Mouse (Mus musculus) left cerebral cortex, postnatal 25 days (tissue): ENCODE data around the gene Rplp1. TPM values are rescaled to one million over a fixed set of nuclear protein-coding genes. Genes with fewer than 3 reads are reported as not detected.
A peak's percentile ranks its signal among the peaks of the same experiment; 100 is the strongest.

ENCODE experiments used
- DNase-seq, 2 experiments: peaks; one replicate each; pipeline ENCODE4 v3.0.0; 2022; ENCODE audit warnings: low spot score in 2 of 2, mixed read lengths in 1 of 2
- intact Hi-C: fragments of 180-260 bp; cut with DNase I; formaldehyde crosslinking; loops from one replicate; pipeline ENCODE4 v1.15.1; 2025
- total RNA-seq, 2 experiments: library from RNA; stranded (reverse); gene quantifications; 2 replicates each; pipeline ENCODE4 v1.2.3; 2021

Rplp1 gene
- total RNA-seq, 2 experiments from 2014 or later = 1,342 to 1,349 TPM

DNA sequence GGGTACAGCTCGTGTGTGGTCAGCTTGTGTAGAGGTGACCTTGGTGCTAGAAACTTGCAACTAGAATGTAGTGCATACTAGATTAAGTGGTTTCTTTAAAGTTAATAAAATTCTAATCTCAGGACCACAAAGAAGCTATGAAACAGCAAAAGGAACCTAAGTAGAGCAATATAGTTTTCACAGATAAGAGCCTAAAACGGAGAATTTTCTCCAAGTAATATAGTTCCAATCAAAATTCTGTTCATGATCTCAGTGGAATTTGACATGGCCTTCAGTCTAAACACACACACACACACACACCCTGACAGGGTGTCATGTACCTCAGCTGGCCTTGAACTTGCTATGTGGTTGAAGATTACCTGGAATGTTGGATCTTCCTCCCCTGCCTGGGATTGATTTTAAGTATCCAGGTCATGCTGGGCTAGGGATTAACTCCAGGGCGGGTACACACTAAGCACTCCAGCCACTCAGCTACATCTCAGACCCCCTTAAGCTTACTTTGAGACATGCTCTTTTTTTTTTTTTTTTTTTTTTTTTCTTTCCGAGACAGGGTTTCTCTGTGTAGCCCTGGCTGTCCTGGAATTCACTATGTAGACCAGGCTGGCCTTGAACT, 1.2 kb upstream of the Rplp1 start:
- no peak for DNase-seq
- intact Hi-C loops = no loop called here

DNA sequence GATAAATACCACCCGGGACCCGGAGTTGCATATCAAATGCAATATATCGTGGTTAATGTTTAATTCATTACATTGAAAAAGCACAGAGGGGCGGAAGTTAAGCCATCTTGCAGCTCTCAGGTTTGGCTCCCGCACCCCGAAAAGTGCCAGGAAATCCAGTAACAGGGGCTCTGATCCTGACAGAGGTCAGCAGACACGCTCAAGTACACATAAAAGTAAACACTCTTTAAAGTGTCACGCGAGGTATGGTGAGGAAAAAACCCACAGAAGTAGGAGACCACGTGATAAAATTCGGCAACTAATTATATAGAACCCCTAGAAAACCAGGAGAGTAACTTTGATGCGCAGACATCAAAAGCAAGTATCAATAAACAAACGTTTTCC, 567 bp upstream of the Rplp1 start:
- intact Hi-C loops = no loop called here
- DNase-seq = no peak

GRCm38 (mm10) chr9:61911300-61912128, 2.8 kb downstream of the Rplp1 start:
- intact Hi-C loops = no loop called here
- DNase-seq = no peak

DNA sequence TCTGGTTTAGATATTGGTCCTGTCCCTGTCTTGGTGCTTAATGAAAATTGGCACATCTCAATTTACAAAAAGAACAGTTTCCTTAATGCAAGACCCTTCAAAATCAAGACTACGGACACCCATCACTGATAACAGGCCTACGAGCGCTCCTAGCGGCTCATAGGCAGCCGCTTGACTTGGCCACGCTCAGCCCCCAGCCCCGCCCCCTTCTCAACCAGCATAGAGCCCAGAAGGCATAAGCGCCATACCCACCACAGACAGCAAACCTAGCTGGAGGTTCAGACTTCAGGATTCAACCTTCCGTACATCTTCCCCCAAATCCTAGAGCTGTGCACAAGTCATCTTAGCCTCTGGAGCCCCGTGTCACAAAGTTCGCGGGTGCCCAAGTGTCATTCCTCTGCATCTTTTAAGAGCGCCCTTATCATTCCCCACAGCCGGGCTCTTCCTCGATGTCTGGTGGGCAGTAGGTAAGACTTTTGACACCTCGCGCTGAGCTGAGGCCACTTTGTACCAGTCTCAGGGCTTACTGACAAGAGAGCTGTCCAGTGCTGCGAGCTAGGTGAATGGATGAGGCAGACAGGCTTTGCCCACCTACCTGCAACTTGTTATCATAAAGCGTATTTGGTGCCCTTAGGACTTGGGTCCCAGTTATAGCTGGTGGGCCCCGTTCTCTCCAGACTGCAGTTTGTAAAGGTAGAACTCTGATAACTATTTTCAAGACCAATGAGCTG, 3.7 kb downstream of the Rplp1 start:
- no peak for DNase-seq
- intact Hi-C loops = no loop called here

- DNase-seq = no peak
- intact Hi-C loops = no loop called here
Observed at GRCm38 (mm10) chr9:61909633-61910032, 4.7 kb downstream of the Rplp1 start.

GRCm38 (mm10) chr9:61908832-61909407, 5.4 kb downstream of the Rplp1 start:
- intact Hi-C loops = no loop called here
- no peak for DNase-seq

DNA sequence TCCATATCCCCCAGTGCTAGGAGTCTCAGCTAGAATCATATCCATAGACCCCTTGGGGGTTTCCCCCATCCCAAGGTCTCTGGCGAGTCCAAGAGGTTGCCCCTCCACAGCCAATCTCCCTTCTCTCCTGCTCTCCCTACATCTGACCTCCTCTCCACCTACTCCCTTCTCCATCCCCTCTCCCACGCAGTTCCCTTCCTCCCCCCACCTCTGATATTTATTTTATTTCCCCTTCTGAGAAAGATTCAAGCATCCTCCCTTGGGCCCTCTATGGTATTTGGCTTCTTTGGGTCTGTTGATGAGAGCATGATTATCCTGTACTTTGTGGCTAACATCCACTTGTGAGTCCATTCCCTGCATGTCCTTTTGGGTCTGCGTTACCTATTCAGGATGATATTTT, 6.0 kb downstream of the Rplp1 start:
- no peak for DNase-seq
- intact Hi-C loops = no loop called here

- intact Hi-C loops = no loop called here
- no peak for DNase-seq
Observed at GRCm38 (mm10) chr9:61907621-61908295, 6.6 kb downstream of the Rplp1 start.

DNA sequence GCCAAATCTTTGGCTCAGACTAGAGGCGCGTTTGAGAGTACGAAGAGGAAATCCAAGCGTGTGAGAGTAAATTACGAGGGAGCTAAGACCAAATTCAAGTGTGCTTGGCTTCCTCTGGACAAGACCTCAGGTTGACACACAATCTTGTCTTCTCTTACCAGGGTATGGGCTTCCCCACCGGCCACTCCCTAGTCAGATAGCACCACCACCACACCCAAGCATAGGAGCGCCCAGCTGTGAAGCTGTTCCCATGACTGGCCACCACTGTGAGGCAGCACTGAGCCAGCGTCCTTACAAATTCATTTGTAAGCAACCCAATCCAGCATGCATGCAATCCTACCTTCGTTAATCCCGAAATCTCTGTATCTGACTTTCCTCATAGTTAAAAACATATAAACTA, 7.4 kb downstream of the Rplp1 start:
- DNase-seq = no peak

DNA sequence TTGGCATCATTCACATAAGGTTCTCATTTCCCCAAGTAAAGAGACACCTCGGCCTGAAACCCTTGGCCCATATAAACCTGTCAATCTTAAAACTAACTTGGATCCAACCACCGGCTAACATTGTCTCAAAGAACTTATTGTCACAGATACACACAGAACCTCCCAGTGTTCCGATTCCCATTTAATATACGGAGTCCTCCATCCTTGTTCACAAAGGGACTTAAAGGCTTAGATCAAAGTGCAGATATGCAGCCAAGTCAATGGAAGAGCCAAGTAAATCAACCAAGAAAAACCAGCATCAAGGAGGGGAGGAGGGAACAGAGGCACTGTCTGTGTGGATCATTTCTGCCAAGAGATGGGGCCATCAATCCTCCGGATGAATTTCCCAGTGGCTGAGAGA, 8.8 kb downstream of the Rplp1 start:
- intact Hi-C loops = no loop called here

More for the DNA sequence above, 7.4 kb downstream of the Rplp1 start:
- intact Hi-C loops = no loop called here

DNA sequence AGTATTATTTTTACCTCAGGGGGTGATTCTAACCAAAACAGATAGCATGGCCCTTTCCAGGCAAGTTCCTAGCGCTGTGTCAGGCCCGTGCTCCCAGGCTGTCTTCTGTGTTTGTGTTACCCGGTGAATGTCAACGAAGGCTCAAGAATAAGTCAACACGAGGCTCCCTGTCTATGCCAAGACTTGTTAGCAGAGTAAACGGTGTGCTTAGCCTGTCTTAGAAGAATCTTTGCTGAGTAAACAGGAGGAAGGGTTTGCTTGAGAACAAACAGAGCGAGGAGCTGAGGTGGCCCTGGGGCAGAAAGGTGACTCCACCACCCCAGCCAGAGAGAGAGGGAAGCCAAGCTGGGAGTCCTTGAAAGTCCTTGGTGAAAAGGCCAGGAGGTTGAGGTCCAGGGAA, 10.1 kb downstream of the Rplp1 start:
- intact Hi-C loops = no loop called here
- DNase-seq = no peak

More for the DNA sequence above, 8.8 kb downstream of the Rplp1 start:
- no peak for DNase-seq

DNA sequence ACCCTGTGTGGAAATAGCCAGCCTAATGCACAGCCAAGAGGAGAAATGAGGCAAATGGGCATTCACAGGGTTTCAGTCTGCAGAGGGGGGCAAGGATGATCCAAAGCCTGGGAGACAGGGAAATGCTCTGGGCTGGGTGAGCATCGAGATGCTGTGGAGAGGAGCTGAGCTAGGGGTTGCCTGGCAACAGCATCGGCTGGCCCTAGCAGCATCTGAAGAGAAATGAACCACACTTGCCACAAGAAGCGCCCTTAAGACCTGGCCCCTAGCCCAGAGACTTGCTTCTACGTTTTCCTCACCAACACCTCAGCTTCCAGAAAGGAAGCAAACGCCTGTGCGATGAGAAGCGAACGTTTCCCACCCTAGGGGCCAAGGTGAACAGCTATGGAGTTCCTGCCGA, 11.9 kb downstream of the Rplp1 start:
- intact Hi-C loops = no loop called here
- DNase-seq = peak; percentile 37 to 43

DNA sequence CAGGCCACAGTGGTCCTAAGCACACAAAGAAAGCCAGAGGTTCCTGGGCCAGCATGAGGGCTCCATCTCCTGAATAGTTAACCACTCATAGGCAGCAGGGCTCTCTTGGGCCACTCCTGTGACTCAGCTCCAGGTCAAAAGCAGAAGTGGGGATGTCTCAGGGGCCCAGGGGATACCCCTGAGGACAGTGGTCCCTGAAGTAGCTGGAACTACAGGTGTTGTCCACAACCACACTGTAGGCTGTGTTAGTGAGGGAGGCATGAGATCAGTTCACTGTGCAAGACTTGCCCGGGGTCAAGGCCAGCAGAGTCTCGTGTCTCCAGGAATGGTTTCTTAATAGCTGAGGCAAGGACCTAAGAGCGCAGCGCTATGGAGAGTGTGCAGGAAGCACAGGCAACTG, 12.8 kb downstream of the Rplp1 start:
- intact Hi-C loops = no loop called here
- DNase-seq = no peak

- intact Hi-C loops = loop anchor here (2.0 to 5.0 kb wide), 5 partner anchors 528 to 1078 kb away; partner anchors contain the start of gene Tle3
- peak; percentile 83 to 89 for DNase-seq
Observed at GRCm38 (mm10) chr9:61899804-61900203, 14.5 kb downstream of the Rplp1 start.

GRCm38 (mm10) chr9:61898401-61898800, 15.9 kb downstream of the Rplp1 start:
- intact Hi-C loops = loop anchor here (2.0 to 5.0 kb wide), 5 partner anchors 526 to 1076 kb away; partner anchors contain the start of gene Tle3
- DNase-seq = peak; percentile 83 to 85

- intact Hi-C loops = loop anchor here (5.0 kb wide), 4 partner anchors 523 to 1073 kb away; partner anchors contain the start of gene Tle3
- DNase-seq = no peak
Observed at GRCm38 (mm10) chr9:61895014-61895413, 19.3 kb downstream of the Rplp1 start.

- DNase-seq = no peak
- intact Hi-C loops = no loop called here
Observed at GRCm38 (mm10) chr9:61889855-61890254, 24.5 kb downstream of the Rplp1 start.

GRCm38 (mm10) chr9:61887661-61888379, 26.5 kb downstream of the Rplp1 start:
- intact Hi-C loops = no loop called here
- DNase-seq = no peak

DNA sequence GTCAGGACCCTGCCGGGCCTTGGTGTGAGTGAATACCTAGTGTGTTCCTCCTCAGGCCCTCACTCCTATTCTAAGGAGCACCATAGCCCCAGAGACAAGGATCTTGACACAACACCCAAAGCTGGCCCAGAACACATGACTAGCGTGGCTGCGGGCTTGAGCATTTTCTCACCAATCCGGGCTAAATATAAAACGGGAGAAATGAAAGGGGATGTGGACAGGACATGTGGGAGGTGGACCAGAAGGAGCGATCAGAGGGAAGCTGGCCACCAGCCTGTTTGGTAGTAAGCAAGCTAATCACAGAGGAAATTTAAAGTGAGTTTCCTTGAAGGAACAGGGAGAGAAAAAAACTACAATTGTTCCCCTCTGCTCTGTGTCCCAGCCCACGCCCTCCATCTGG, 28.4 kb downstream of the Rplp1 start:
- intact Hi-C loops = no loop called here
- DNase-seq = no peak
